Mouse (Mus musculus) left cerebral cortex, adult 2 months (tissue): ENCODE measurements at regions not wholly inside any gene's neighbourhood (a gene's known extent, or its start where the extent isn't known, plus 50 kb on each side); places are given as distances from the start of the nearest gene placed in this dataset.

ENCODE experiments used
- DNase-seq, 2 experiments: peaks; one replicate each; pipeline ENCODE4 v3.0.0; 2021 to 2022; ENCODE audit warnings: low spot score in 2 of 2, mixed read lengths in 1 of 2; ENCODE audit errors: extremely low spot score in 1 of 2
- H3K27ac ChIP-seq: fragments of 200-600 bp; 2 replicates; pipeline ENCODE4 v1.8.1; 2022
- H3K4me3 ChIP-seq: fragments of 200-600 bp; 2 replicates; pipeline ENCODE4 v1.8.1; 2022
- CTCF ChIP-seq: fragments of 200-600 bp; IDR thresholded peaks from 2 replicates; pipeline ENCODE4 v1.8.1; 2022; ENCODE audit warnings: antibody characterized with exemption, mild to moderate bottlenecking, moderate library complexity
- intact Hi-C: fragments of 180-260 bp; cut with DNase I; formaldehyde crosslinking; loops from one replicate; pipeline ENCODE4 v1.15.1; 2025

DNA sequence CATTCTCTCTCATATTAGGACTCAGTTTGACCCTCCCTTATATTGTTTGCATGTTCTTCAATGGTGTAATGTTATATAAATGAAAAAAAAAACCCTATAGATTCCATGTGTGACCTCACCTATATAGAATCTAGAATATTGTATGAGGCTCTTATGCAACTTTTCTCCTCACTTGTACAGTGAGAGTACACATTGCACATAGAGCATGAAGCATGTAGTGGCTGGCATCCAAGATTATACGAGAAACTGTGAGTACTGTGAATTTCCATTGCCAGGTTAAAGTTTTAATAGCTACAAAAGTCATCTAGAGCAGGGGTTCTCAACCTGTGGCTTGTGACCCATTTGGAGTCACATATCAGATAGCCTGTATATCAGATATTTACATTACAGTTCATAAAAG is 96.5 kb upstream of the Thbs1 start:
- DNase-seq, result no peak
- intact Hi-C loops, result no loop called here
- Histone ChIP-seq H3K4me3 (no peak overlapping the region), H3K27ac (no peak overlapping the region)
- TF ChIP-seq CTCF, result no peak

DNA sequence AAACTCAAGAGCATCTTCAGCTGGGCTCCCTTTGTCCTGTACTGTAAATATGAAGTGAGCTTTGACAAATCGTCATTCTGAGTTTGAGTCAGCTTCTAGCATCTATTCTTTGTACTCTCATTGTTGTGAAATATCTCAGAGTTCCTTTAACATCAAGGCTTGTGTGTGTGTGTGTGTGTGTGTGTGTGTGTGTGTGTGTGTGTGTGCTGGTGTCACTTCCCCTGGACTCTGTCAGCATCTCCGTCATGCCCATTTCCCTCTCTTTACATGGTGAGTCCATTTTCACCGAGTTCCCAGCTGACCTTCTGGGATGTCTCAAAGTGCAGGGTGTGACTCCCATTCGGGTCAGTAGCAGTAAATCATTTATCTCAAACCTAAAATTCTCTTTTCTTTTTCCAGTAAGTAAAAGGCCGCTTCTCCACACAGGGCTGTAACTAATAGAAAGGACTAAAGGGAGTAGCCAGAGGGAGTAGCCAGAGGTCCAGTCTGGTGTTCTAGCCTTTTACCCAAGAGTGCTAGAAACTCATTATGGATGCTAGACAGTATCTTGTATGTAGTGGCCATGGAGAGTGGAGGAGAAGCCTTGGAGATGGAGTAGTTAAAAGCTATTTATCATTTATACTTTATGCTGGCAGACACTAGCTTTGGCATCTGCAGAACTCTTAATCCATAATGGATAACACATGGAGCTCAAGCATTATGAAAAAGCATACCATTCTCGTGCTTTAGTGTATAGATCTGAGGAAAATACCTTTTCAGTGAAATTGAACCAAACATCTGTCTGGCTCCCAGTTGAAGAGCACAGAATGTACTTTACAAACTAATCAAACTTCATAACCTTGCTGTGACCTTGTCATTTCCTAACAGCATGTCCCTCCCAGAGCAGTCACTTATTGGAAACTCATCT is 85.6 kb upstream of the Thbs1 start:
- no peak for TF ChIP-seq CTCF
- no peak for DNase-seq
- Histone ChIP-seq H3K27ac (no peak overlapping the region), H3K4me3 (no peak overlapping the region)
- intact Hi-C loops, result no loop called here

DNA sequence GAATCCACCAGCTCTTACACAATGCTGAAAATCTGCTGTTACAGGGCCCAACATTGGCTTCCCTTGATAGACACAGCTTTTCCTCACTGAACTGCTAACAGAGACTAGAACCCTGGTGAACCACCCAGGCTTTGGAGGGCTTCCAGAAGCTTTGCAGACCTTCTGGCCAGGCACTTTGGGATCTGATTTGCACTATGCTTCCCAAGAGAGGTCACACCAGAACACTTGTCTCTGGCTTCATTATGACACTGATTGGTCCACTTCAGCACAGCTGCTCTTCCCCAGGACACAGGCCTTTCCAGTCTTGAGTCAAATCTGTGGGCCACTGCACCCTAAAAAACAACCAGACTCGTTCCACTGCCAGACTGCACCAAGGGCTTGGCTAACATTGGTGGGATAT is 82.8 kb upstream of the Thbs1 start:
- no peak for TF ChIP-seq CTCF
- intact Hi-C loops, result no loop called here
- Histone ChIP-seq H3K27ac (no peak overlapping the region), H3K4me3 (no peak overlapping the region)
- no peak for DNase-seq

DNA sequence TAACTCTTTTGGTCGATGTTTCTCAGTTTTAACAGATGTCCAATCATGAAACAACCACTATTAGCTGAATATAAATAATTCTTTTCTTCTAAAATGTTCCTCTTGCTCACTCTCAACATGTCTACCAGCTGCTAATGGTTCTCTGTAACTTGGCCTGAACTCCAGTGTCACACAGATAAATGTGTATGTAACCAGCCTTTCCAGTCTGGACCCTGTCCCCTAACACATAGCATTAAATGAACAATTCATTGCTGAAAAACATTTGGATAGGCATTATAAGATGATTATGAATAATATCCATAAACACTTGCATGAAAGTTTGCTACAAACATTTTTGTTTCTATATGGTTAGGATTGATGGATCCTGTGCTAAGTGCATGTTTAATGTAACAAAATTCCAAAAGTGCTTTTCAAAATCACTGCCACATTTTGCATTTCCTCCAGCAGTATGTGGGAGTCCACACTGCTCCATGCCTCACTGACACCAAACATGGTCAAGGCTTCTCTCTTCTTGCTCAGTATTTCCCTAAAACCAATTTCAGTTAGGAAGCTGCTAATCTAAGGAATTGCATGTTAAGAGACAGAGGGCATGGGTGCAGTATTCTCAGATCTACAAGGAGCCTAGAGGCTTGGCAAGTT is 82.1 kb upstream of the Thbs1 start:
- intact Hi-C loops, result no loop called here
- DNase-seq, result no peak
- Histone ChIP-seq H3K27ac (no peak overlapping the region), H3K4me3 (no peak overlapping the region)
- TF ChIP-seq CTCF, result no peak

DNA sequence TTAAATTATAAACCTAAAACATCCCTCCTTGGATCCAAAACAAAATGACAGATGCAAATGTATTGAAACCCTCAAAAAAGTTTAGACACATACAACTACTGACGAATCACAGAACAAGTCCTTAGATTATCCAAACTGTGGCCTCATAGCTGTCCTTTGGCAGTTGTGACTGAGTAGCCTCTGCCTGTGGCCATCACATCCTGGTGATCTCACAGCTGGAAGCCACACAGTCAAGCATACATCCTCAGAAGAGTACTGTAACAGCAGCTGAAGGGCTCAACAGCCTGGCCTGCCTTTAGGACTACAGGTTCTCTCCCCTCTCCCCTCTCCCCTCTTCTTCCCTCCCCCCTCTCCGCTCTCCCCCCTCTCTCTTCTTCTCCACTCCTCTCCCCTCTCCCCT is 80.0 kb upstream of the Thbs1 start:
- Histone ChIP-seq H3K27ac (no peak overlapping the region), H3K4me3 (no peak overlapping the region)
- TF ChIP-seq CTCF, result no peak
- intact Hi-C loops, result no loop called here
- DNase-seq, result no peak

DNA sequence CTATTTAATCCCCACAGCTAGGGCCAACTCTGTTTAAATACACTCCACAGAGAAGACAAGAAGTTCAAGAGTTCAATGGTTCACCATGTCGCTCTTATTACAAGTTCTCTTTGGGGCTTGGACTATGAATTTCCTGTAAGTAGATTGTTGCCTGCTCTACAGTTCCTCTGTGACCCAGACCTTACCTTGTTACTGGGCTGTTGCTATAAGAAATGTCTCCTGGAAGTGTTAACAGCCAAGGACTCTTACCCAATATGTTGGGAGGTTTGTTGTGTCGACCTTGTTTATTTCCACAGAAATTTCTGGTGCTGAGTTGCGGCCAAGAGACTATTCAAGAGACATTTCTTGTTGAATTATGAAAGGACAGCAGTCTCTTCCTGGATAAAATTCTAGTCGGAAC is 78.3 kb upstream of the Thbs1 start:
- intact Hi-C loops, result no loop called here

DNA sequence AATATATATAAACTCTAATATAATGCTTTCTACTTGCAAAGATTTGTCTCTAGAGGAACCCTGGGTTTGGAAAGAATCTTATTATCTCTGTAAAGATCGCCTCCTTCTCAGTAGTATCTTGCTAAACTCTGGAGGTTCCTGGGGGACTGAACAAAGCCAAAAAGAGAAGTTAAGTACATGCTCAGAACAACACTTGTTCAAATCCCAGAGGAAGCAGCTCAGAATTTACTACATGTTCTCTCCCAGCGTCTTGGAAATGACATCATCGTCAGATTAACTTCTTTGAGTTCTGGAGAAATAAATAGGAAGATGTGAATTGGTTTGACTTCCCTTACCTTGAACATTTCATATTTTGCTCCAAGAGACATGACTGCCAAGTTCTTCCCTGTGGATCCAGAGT is 77.7 kb upstream of the Thbs1 start:
- no peak for TF ChIP-seq CTCF
- H3K4me3 ChIP-seq, result no peak overlapping the region
- DNase-seq, result no peak
- no peak overlapping the region for H3K27ac ChIP-seq
- intact Hi-C loops, result no loop called here

More for the DNA sequence above, 78.3 kb upstream of the Thbs1 start:
- H3K27ac ChIP-seq, result no peak overlapping the region
- TF ChIP-seq CTCF, result no peak
- no peak overlapping the region for H3K4me3 ChIP-seq
- DNase-seq, result no peak

DNA sequence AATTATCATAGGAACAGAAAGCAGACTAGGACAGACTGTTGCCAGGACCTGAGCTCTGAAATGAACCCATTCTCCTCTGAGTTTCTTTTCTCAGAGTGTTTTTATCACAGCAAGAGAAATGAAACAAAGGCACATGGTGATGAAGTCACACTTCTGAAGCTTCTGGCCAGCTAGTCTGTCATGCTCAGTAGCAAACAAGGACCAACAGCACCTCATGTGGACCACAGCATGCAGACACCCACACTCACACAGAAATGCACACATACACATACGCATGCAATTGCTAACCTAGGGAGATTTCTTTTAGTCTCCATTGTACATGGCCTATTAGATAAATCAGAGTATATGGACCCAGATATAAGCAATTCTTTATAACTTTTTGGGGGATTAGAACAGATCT is 76.3 kb upstream of the Thbs1 start:
- no peak for DNase-seq
- H3K27ac ChIP-seq, result no peak overlapping the region
- TF ChIP-seq CTCF, result no peak
- no peak overlapping the region for H3K4me3 ChIP-seq
- intact Hi-C loops, result no loop called here

DNA sequence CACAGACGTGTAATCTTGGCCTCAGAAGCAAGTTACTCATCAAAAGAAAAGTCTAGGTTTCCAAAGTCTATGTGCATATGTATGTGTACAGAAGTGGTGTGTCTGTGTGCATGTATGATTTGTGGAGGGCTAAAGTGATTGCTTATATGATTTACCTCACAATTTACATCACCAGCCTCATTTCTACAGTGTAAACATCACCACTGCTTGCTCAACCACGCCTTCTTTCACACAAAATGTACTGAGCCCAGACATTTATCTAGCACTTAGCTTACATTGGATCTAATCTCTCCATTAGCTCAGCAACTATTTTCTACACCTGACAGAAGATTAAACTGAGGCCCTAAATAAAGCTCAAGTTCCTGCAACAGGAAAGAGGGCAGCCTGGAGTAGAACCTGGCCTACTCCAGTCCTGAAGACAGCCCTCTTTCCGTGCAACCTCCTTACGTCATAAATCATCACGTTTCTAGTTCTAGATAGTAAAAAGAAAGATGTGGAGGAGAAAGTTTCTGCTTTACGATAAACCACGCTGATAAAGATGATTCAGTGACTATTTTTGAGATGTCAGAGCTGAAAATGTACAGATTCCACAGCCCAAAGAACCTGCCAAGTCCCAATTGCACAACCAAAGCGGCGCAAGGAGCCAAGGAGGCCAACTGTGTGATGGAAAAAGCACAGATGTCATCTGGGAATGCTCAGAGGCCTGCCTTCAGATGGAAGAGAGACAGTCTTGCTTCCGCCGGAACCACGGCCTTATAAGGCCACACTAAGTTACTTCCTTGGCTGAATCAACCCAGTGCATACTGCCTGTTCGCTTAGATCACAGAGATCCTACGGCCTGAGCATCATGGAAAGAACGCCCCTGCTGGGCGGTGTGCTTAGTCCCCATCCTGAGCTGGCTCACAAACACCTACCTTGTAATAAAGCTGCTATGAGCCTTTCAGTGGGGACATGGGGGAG is 72.5 kb upstream of the Thbs1 start:
- H3K4me3 ChIP-seq, result no peak overlapping the region
- no peak overlapping the region for H3K27ac ChIP-seq
- peak in 1 of 2 experiments; percentile 13 for DNase-seq
- intact Hi-C loops, result no loop called here
- no peak for TF ChIP-seq CTCF

DNA sequence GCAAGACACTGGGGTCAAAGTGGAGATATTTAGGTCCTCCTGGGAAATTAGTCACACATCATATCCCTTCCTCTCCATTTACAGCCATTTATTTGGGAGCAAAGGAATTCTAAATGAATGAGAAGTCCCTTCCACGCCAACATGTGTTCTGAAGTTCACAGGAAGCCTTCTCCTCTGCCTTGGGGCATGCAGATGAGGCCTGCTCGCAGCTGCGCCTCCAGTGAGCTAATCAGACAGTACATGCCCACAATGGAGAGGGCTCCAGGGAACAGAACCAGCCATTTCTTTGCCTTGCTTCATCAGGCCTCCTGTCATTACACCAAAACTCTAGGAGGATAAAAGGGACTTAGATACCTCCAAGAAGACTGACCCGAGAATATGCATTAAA is 71.9 kb upstream of the Thbs1 start:
- intact Hi-C loops, result no loop called here
- DNase-seq, result no peak

DNA sequence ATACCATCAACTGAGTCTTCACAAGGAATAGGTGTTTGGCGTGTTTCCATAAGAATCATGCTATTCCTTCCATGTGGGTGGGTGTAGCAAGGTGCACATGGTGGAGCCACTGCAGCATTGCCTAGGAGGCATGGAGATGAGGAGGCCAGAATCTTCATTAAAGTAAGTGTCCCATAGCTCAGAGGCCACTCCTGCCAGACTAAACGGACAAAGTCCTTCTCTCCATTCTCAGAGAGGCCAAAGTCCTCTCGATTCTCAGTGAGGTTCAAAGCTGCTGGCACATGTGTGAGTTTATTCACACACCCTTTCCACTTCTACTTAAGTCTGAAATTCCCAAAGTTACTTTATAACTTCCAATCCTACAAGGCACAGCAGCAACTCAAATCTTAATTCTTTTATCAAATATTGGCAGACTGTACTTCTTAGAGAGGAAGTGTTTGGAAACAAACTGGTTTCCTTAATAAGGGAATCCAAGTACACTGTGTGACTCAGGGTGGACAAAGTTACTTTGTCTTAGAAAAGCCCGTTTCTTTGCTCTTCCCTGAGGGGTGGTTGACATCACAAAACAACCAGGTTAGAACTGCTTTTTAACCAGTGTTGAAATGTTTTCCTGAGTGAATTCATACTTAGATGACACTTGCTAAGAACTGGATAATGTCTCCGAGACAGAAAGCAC is 69.2 kb upstream of the Thbs1 start:
- no peak for DNase-seq
- intact Hi-C loops, result no loop called here
- Histone ChIP-seq H3K4me3 (no peak overlapping the region), H3K27ac (no peak overlapping the region)
- no peak for TF ChIP-seq CTCF

More for the DNA sequence above, 71.9 kb upstream of the Thbs1 start:
- no peak overlapping the region for H3K27ac ChIP-seq
- TF ChIP-seq CTCF, result no peak
- H3K4me3 ChIP-seq, result no peak overlapping the region
